Mouse (Mus musculus) lung, postnatal 0 days (tissue): ENCODE data around the gene Gm5141.

Experiments
- CTCF ChIP-seq: IDR thresholded peaks from 2 replicates; pipeline ENCODE4 v1.5.1; 2016; ENCODE audit warnings: antibody characterized with exemption, mild to moderate bottlenecking
- EP300 ChIP-seq: IDR thresholded peaks from 2 replicates; pipeline ENCODE4 v1.6.1; 2016; ENCODE audit warnings: antibody characterized with exemption, mild to moderate bottlenecking, control low read depth

DNA sequence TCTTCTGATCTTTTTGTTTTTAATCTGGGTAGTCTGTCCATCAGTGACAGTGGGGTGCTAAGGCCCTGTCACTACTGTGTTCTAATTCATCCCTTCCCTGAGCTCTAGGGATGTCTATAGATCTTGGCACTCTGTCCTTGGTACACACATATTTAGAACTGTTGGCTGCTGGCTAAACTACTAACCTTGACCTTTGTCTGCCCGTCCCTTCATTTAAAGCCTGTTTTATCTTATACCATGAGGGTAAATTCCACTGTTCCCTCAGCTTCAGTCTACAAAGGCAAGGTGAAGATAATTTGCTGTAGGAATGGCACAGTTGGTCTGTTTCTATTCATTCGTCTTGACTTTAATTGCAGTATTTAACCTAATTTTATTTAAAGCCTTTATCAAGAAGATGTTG, 46.6 kb upstream of the Gm5141 start:
- TF ChIP-seq CTCF (no peak), EP300 (no peak)
